Mouse (Mus musculus) right cerebral cortex, adult 18-20 months (tissue): ENCODE results near the gene Trak1.

Experiments
- DNase-seq: peaks from one replicate; pipeline ENCODE4 v3.0.0; 2022; ENCODE audit warnings: mixed read lengths

Trak1 gene

DNA sequence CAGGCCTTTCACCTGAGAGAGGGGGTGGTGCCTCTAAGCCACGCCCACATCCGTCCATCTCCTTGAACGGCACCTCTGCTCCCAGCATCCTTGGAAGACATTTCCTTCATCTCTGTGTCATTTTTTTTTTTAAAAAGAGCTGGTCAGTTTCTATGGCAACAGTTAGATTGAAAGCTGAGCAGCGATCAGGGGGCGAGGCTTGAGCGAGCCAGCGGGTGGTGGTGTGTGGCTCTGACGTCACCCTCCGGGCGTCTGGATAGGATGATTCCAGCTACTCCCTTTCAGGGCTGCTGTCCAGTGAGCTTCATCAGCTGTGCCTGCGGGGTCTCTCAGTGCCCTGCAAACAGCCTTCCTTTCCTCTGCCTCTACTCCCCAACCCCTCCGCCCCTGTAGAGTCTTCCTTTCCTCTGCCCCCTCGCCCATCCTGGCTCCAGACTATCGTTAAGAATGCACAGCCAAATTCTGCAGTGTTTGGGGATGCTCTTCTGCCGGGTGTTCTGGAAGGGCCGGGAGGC lies 105.9 kb downstream of the Trak1 start:
- DNase-seq = peak; percentile 95

DNA sequence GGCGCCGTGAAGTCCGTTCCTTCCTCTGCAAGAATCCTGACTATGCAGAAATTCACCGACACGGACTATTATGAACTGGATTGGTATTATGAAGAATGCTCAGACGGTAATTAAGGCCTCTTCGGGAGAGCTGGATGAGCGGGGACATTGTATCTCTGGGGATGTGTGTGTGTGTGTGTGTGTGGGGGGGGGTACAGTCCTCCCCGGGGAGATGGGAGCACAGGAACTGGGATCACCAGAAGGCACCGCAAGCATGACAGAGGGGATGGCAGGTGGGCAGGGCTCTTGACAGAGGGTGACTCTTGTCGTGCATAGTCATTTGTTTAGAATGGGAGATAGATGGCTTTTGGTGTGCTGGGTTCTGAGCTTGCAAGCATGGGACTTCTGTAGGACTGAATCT lies 106.4 kb downstream of the Trak1 start:
- DNase-seq = no peak

DNA sequence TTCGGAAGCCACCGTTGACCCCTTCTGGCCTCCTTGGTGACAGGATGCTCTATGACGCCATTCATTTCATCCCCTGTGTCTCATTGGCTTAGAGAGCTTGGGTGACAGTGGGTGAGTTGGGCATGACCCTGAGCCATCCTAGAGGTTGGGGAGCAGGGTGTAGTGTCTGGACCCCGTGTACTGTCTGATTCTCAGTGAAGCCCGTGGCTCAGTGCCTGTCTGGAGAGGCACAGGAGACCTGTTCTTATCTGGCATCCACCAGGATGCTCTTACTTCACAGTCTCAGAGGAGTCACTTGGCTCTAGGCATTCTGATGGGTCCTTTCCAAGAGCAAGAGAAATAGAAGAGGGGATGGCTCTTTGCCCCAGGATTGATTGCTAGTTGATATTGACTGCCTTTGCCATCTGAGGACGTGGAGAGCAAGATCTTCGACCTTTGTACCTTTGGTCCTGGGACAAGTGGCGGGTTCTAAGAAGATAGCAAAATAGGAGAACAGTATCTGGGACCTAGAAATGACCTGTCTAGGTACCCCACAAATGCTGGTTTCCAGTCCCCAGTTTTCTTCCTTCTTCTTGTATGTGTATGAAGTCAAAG lies 107.9 kb downstream of the Trak1 start:
- DNase-seq = no peak

DNA sequence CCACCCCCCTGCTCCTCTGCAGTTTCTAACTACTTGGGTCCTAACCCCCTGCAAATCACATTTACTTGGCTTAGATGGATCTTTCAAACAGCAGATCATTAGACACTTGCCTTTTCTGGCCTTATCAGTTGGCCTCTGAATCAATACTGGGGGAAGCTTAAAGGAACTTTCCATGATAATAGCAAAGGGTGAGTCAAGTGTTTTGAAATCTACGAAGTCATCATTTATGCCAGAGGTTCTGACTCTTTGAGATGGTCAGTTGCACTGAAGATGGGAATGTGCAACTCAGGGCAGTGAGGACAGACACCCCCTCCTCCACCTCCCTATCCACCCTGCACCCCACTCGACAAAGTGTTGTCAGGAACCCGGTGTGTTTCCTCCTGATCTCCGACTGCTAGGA lies 108.5 kb downstream of the Trak1 start:
- DNase-seq = no peak

DNA sequence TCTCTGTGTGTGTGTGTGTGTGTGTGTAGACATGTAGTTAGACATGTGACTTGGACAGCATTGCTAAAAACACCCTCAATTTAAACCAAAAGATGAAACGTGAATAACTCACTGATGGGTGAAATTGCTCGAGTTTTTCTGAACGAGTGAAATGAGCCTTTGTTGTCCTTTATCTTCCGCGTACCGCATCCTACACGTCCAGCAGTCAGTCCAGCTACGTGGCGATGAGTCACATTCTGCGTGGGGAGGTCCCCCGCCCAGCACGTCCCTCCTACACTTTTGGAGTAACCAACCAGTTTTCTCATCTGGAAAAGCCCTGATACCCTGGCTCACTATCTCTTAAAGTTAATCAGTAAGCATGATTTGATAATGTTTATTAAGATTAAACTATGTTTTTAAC lies 116.9 kb downstream of the Trak1 start:
- peak; percentile 66 for DNase-seq

DNA sequence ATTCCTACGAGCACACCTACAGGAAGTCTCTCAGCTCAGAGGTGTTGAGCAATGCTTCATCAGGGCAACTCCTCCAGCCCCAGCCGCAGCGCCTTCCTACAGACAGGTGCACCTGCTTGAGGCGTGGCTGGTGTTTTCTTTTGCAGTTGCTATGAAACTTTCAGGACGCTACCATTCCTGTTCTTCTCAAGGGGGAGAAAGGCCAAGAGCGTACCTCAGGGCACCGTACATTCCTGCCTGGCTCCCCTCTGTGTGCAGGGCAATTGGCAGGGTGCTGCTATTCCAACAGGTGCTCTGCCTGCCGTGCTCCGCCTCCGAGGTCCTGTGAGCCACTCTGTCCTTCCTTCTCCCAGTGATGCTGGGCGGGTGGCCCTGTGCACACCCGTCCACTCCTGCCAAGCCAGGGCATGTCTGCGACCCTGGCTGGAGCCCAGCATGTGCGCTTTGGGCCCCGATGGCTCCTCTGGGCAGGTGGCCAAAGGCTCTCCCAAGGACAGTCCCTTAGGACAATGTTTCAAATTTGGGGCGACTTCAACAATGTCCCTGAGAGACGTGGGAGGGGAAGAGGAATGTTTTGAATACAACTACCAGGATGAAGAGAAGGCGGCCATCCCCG lies 118.4 kb downstream of the Trak1 start:
- DNase-seq = no peak

DNA sequence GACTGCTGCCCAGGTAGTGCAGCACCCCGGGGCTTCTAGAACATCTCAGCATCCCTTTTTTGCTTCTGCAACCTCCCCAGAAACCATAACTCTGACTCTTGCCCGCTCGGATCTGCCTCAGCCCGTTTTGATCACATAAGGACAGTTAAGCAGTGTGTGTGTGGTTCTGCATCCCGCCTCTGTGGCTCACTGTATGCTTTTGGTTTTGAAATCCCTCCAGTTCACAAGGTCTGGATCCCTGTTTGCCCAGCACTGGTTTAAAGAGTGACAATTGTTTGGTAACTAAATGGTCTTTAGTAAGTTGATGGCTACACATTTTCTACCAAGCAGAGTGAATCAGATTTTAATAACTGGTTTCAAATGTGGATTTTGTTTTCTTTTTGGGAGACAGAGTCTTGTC lies 119.2 kb downstream of the Trak1 start:
- DNase-seq = no peak

DNA sequence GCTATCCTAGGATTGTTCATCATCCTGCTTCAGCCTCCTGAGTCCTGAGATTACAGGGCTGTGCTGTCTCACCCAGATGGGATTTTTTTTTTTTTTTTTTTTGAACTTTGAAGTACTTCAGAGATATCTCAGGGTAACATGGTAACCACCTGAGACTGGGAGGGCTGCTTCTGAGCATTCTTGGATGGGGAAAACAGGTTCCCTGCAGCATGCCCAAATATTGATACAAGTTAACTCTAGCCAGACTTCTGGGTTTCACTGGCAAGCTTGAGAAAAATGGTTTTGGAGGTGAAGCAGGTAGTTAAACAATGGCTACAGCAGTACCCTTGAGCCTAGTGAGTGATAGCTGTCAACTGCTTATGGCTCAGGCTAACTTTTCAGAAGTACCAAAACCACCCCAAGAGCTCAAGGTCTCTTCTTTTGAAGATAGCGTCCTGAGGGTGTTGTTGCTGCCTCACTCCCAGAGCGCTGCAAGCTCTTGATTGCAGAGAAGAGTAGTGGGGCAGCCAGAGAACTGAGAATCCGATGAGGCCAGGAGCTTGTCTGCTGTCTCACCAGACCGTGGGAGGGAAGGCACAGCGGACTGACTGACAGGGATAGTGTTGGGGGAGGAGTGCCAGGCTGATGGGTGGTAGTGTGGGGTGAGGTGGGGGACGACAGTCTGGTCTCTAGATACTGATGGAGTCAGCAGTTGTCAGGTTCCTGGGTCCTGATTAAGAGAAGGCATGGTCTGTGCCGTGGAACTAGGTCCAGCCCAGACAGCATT lies 119.8 kb downstream of the Trak1 start:
- peak; percentile 48 for DNase-seq

DNA sequence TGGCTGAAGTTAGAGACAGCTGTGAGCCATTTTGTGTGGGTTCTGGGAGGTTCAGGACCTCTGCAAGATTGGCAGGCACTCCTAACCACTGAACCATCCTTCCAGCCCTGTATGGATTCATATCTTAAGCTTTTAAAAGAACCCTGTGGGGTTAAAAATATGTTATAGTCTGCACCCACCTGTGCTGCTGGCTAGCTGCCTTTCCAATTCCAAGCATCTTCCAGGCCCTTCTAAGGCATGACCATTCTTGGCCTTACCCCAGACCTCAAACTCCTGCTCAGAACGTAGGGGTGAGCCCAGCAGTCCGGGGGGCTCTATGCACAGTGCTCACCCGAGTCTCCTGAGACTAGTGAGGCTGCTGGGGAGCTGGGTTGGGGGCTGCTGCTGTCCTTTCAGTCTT lies 121.7 kb downstream of the Trak1 start:
- no peak for DNase-seq

DNA sequence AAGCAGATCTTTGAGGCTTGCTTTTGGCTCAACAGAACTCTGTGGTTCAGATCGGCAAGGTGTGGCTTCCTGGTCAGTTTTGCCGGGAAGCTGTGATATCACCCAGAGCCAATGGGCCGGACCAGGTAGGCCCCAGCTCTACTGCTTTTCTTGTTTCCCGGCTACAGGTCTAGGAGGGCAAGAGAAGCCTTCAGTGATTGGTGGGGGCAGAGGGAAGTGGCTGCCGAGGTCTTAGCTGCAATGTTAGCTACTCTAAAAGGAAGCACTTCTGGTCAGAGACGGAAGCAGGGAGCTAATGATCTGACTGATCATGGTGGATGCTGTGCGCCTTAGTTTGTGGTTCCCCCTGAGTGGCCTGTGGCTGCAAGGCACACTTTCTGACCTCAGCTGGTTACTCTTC lies 122.3 kb downstream of the Trak1 start:
- DNase-seq = no peak

DNA sequence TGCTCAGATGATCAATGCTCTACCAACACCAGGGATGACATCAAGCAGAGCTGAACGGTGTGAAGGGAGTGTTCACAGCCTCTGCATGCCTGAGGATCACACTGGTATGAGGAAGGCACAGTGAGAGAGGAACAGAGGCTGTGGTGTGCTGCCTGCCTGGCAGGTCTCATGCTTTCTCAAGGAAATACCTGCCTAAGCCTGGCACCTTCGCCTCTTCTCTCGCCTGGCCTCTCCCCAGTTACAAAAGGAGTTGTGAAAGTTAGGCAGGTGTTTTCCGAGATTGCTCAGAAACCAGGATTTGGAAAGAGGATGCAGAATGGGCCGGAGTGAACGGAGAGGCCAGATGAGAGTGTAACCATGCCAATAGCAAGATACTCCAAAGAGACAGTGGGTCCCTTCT lies 123.5 kb downstream of the Trak1 start:
- no peak for DNase-seq

DNA sequence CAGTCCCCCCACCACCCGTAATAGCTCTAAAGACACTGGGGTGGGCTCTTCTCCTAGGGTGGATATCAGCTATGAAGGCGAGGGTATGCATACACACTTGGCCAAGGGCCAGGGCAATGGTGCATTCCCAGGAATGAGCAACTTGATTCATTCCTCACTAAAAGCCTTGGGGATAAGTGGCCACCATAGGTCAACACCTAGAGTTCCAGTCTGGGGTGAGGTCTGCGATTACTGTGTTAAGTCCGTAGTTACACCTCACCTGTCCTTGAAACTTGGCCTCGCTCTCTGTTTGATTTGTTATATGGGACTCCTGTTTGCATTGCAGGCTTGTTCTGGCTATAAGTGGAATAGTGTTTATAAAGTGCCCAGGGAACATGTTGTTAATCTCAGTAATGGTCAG lies 125.1 kb downstream of the Trak1 start:
- no peak for DNase-seq

DNA sequence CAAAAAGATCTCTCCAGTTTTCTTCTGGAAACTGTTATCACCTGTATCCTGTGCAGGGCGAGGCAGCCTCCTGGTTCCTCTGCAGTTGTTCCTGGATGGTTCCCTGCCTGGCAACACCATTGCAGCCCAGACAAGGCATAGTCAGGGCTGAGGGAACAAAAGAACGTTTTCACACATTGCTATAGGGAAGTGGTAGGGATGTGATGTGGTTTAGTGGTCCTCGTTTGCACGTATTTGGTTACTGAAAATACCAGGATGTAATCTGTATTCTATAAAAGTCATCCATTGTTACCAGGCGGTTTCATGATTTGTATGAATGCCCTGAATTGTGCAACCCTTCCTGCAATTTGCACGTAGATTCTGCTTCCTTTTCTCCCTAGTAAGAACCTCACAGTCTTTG lies 126.3 kb downstream of the Trak1 start:
- DNase-seq = no peak

DNA sequence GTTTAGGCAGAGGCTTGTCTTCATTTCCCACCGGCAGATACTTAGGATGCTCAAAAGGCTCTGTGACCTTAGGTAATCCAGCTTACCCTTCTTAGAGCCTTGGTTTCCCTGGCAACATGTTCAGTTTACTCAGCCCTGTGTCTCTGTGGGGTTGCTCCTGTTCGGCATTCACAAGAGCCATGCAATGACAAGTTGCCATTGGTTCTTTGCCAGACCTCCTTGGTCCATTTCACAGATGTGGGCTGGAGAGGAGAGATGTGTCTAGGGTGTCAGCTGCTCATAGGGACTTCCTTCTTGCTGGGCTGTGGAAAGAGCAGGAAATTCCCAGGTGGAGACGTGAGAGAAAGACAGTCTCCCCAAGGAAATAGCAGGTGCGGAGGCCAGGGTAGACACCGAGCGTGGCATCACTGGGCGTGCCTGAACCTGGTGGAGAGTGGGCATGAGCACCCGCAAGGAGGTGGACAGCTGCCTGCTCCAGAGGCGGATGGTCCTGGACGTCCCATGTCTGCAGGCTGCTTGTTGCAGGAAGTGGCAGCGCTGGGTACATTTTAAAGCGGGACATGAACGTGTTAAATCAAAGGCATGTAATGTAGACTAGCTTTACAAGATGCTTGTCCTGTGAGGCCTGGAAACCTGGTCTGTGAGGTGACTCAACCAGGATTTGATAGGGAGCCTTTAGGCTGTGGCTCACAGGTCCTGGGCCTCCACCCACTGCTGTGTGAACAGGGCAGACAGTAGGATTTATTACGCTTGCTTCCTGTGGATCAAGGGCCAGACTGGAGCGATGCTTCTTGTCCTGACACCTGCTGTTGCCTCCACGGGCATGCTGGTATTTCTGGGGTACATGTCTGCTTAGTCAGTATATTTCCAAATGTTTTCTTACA lies 127.2 kb downstream of the Trak1 start:
- no peak for DNase-seq

DNA sequence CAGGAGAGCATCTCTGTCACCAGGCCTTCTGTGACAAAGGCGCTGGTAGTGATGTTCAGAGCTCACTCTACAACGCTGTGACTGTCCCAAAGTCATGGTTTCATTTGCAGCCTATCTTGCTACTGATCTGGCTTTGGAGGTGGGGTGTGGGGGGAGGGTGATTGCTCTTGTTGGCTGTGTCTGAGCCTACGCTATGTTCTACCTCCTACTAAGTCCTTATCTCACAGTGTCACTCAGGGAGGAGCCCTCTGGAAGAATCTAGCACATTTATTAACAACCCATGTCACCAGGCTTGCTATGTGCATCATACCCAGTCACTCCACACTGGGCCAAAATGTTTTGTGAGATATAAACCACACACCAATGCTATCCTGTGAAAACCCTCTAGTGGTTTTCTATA lies 129.1 kb downstream of the Trak1 start:
- no peak for DNase-seq

DNA sequence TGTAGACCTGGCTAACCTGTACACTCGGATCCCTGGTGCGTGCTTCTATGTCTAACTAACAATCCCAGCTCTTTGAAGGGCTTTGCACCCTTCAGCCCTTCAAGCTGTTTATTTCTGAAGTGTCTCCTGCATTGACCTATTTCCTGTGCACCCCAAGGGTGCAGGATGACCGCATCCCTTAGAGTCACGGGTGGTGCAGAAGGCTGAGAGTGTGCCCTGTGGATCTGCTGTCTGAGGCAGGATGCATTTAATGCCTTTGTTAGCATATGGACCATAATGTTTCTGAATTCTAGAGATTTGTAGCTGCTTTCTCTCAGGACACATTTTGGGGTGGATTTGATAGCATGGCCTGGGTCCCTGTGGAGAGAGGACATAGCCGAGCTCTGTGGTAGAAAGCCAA lies 129.6 kb downstream of the Trak1 start:
- no peak for DNase-seq

DNA sequence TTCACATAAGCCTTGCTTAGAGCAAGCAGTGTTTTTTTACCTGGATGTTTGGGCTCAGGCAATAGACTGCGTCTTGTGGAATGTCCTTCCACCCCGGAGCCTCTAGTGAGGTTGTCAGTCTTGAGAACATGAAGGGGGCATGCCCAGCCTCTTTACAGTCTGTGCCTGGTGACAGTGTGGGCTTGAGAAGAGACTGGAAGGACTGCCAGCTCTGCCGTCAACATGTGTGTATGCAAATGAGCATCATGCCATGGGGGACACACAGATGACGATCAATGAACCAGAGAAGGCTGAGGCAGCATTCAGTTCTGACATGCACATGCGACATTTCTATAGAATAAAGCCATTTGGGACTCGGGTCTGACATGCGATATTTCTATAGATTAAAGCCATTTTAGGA lies 132.3 kb downstream of the Trak1 start:
- DNase-seq = no peak

DNA sequence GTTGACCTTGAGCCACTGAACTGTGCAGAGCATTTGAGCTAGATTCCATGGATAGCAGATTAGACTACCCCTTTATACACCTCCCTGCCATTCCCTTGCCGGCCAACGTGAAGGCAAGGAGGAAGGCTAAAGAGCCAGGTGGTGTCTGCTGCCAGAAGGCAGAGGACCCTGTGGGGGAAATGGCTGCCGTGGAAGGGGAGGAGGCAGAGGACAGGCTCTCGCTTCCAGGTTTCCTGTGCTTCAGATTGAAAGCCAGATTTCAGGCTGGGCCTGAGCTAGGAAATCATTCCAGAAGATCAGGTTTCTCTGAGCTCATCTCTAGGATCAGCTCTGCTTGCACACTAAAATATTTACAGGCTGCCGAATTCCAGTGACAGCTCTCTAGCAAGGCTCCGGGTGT lies 133.1 kb downstream of the Trak1 start:
- no peak for DNase-seq

DNA sequence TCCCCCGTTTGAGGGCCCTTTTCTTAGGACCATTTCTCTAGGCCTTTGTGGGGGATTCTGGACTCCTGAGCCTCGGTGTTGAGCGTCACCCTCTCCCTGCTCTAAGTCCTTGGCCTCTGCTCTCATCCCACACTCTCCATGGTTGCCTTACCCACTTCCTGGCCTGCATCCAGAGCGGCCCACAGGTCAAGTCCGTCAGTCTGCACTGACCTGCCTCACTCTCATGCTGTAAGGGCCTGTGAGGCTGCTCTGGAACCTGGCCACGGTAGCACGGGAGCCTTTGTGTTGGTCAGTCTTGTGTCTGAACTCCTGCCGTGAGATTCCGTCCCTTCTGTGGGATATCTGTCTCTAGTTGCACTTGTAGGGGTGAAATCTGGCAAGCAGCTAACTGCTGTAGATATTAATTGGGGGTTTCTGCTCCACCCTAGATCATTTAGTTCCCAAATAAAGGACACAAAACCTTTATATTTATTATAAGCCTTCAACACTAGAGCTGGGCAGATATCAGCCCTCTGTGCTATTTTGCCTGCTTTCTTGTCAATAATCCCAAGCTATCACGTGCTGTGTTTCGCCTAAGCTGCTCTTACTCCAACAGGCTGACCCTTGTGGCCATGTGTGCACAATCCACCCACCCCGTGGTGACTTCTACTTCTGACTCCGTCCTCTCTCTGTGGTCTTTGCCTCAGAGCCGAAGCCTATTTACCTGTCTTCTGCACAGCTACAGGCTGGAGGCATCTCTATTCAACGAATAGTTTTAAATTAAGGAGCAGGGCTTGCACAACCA lies 136.6 kb downstream of the Trak1 start:
- no peak for DNase-seq

DNA sequence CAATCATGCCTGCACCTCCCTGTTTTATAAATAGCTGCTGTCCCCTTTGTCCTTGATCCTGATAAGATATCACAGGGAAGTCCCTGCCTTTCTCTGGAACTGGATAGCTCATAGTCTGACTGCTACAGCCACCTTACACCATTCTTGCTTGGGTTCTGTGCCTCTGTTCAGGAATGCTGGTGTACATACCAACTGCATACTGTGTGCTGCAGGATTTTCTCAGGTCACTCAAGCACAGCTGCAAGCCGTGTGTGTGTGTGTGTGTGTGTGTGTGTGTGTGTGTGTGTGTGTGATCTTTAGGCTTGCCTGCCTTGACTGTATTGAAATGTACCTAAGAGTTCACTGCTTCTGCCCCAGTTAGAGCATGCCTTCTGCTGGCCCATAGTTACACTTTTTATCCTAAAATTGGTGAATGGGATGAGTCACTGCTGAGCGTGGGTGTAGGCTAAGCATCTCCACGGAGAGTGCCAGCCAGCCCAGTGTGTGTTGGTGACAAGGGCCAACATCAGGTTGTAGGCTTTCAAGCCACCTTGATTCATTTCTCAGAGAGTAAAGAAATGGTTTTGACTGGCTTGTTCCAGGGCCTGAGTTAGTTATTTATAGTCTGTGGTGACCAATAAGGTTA lies 138.1 kb downstream of the Trak1 start:
- peak; percentile 73 for DNase-seq

DNA sequence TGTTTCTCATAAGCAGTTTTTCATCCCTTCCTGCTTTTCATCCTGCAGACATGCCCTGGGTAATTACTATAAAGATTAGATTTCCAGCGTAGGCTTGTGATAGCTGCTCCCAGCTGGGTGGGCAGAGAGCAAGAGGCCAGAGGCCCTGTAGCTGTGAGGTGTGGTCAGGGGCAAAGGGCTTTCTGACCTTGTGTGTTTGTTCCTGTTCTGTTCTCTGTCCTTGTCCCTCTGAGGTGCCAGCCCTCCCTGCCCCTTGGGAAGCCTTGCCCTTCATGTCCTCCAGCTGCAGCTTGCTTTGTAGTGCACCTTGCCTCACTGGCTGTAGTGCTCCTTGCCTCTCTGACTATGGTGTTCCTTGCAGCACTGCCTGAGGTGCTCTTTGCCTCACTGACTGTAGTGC lies 139.2 kb downstream of the Trak1 start:
- DNase-seq = no peak

DNA sequence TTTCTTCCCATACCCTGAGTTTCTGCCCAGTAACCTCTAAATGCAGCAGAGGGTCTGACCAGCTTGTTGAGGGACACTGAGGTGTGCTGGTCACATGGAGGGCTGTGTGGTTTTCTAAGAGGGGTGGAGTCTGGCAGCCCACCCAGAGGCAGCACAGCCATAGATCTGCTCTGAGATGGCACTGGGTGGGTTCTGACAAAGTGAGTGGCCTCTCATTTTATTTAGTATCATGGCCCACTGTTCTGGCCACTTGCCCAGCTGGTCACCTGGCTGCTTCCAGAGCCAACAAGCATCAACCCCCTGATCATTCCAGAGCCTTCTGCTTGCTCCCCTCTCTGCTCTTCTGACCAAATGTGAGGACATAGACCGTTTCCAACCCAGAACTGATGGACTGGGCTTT lies 144.8 kb downstream of the Trak1 start:
- no peak for DNase-seq
